Mouse (Mus musculus): Measurements from ENCODE around the gene Olfr683.

GRCm38 (mm10) chr7:105185912-105186311 is 39.1 kb upstream of the Olfr683 start, which contains the start of gene Olfr685:
- TF ChIP-seq CTCF (IDR thresholded peaks at IDR 0.05; ENCODE audit: control insufficient read depth, insufficient read depth, low read length): no peak
- no peak for TF ChIP-seq POLR2A (IDR thresholded peaks at IDR 0.05; ENCODE audit: borderline replicate concordance, control insufficient read depth, low read depth, low read length)
